9 mouse cellular contexts compared by ENCODE assay signal in genomic region chr8:122331134-122331523, GRCm38 (mm10). TPM values are rescaled to one million over a fixed set of nuclear protein-coding genes. Genes with fewer than 3 reads are reported as not detected.
DNase-seq lines count a peak whose midpoint lies in the region; ATAC-seq lines count a peak whose summit lies in the region.
"Had no signal": no experiment of that assay in that cellular context is flagged by ENCODE, and none has a peak within 500 bp of the region (broad histone marks: within the 10 kb centered on the region; RNA-seq: fewer than 3 reads in every experiment).

No protein-coding gene starts in this region.

- H3K9ac ChIP-seq in kidney, embryonic 14.5 days (ENCODE audit: low read depth, low read length), result no peak overlapping the region

- H3K27me3 ChIP-seq in kidney, embryonic 14.5 days (ENCODE audit: control insufficient read depth, insufficient read depth, low read length), result peaks cover 19% of the 10 kb centered on the region

- H3K4me2 ChIP-seq in kidney, embryonic 14.5 days (replicated peaks; ENCODE audit: low read depth, low read length), result no peak overlapping the region

- no peaks in the 10 kb centered on the region for H3K9me3 ChIP-seq in kidney, embryonic 14.5 days (ENCODE audit: control insufficient read depth, low read length)

- peaks cover 10% of the 10 kb centered on the region; the same call in 1 of the 2 replicates for H3K4me1 ChIP-seq in kidney, embryonic 14.5 days (ENCODE audit: control insufficient read depth, insufficient read depth, low read length)

- no peak overlapping the region for H3K4me3 ChIP-seq in kidney, embryonic 14.5 days (ENCODE audit: low read length)

- no peak for ATAC-seq in kidney, embryonic 14.5 days (ENCODE audit: low FRiP score, low TSS enrichment)
- ATAC-seq in CD4-positive, CD25-positive, alpha-beta regulatory T cell, adult 4 months, result no peak

- peak; percentile 66 for DNase-seq in layer of hippocampus, adult 9-11 months
- no peak for DNase-seq in layer of hippocampus, adult 18-20 months (ENCODE audit: low spot score in 2 of 2)
- peak; percentile 68 to 81 for DNase-seq in heart, adult 9 months (ENCODE audit: low spot score in 2 of 2)
- peak; percentile 72 for DNase-seq in lung, postnatal 14 days
- DNase-seq in right cerebral cortex, postnatal 36 days (ENCODE audit: low spot score in 2 of 2), result no peak
- no peak for DNase-seq in right cerebral cortex, postnatal 14 days

- 59% methylated on average over 3 of the region's 3 CpGs for WGBS in kidney, embryonic 14.5 days

- peaks cover 22% of the 10 kb centered on the region for H3K36me3 ChIP-seq in kidney, embryonic 14.5 days (ENCODE audit: control insufficient read depth, insufficient read depth, low read length)

- H3K27ac ChIP-seq in kidney, embryonic 14.5 days (ENCODE audit: low read depth, low read length), result peak overlapping the region; percentile 59; the same call in 1 of the 2 replicates

RNA-seq across cellular contexts. Expression of gene Trhr2, which starts 29.4 kb away (rescaled TPM):
- 1 to 10 TPM in 1 of 2 experiments, under 1 TPM in 1; 0.41 to 1.3 TPM for total RNA-seq in layer of hippocampus, adult 18-20 months (2021)
- polyA plus RNA-seq in kidney, embryonic 14.5 days (2014; fragmentation: Nextera tagmentation; extraction: Ambion mirVana), result not detected in 2 replicates
- not detected for polyA plus RNA-seq in CD4-positive, CD25-positive, alpha-beta regulatory T cell, adult 4 months (2017; shearing (Covaris generic))
- total RNA-seq: neutrophil, adult 5-6 weeks had no signal

RNA-seq across cellular contexts. Expression of gene Zc3h18, which starts 45.3 kb away (rescaled TPM):
- total RNA-seq in layer of hippocampus, adult 18-20 months (2021), result 10 to 100 TPM; 38.8 to 39.5 TPM
- 35.7 and 43.8 TPM in 2 replicates for polyA plus RNA-seq in kidney, embryonic 14.5 days (2014; fragmentation: Nextera tagmentation; extraction: Ambion mirVana)
- 10 to 100 TPM; 12.1 to 12.7 TPM for polyA plus RNA-seq in CD4-positive, CD25-positive, alpha-beta regulatory T cell, adult 4 months (2017; shearing (Covaris generic))

RNA-seq across cellular contexts. Expression of gene Zfpm1, which starts 49.2 kb away (rescaled TPM):
- 10 to 100 TPM; 43.7 to 52.2 TPM for total RNA-seq in layer of hippocampus, adult 18-20 months (2021)
- polyA plus RNA-seq in kidney, embryonic 14.5 days (2014; fragmentation: Nextera tagmentation; extraction: Ambion mirVana), result 2.7 and 2.8 TPM in 2 replicates
- under 1 TPM; 0.46 to 0.82 TPM for polyA plus RNA-seq in CD4-positive, CD25-positive, alpha-beta regulatory T cell, adult 4 months (2017; shearing (Covaris generic))

Comparison
In these comparisons a context has a peak if more than half of its experiments do, and no peak if none do; other contexts are left out.
1. DNase-seq: peak in layer of hippocampus, adult 9-11 months (single experiment), heart, adult 9 months (2 of 2) and lung, postnatal 14 days (single experiment); none in layer of hippocampus, adult 18-20 months (0 of 2), right cerebral cortex, postnatal 36 days (0 of 2) and right cerebral cortex, postnatal 14 days (single experiment).